Mouse (Mus musculus) small intestine, adult 2 months (tissue): ENCODE measurements around the gene Hinfp.

Source experiments
- CTCF ChIP-seq: fragments of 200-500 bp; IDR thresholded peaks from 2 replicates; pipeline ENCODE4 v1.5.1; 2012; ENCODE audit warnings: low read depth, mild to moderate bottlenecking, control low read depth, inconsistent platforms, low read length, moderate library complexity, mixed read lengths; ENCODE audit not compliant: insufficient replicate concordance, insufficient read length; ENCODE audit errors: extremely low read depth
- POLR2A ChIP-seq: fragments of 200-500 bp; IDR thresholded peaks from 2 replicates; pipeline ENCODE4 v1.6.1; 2012; ENCODE audit warnings: low read depth, mild to moderate bottlenecking, control low read depth, inconsistent platforms, low read length, moderate library complexity

DNA sequence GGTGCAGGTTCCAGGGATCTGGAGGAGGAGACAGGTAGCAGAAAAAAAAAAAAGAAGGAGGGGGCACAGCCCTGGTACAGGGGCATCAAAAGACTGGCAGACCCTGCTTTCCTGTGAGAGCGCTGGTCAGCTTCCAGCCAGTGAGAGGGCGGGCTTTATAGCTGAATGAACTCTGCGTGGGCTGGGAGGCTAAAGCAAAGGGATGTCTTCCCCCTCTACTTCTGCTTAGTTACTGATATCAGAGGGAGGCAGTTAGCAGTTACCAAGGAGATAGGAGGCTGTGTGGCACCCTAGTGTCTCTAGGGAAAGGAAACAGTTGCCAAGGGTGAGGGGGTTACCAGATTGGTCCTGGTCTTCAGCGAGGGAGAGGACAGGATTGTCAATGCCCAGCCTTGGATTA lies 55.0 kb downstream of the Hinfp start:
- TF ChIP-seq CTCF = no peak
- no peak for TF ChIP-seq POLR2A
